13 mouse cellular contexts compared by ENCODE assay signal in genomic region chr9:91360151-91361032, GRCm38 (mm10). TPM values are rescaled to one million over a fixed set of nuclear protein-coding genes. Genes with fewer than 3 reads are reported as not detected.
DNase-seq lines count a peak whose midpoint lies in the region; ATAC-seq and TF ChIP-seq lines count a peak whose summit lies in the region.
"Had no signal": no experiment of that assay in that cellular context is flagged by ENCODE, and none has a peak within 500 bp of the region (broad histone marks: within the 10 kb centered on the region; RNA-seq: fewer than 3 reads in every experiment).

No protein-coding gene starts in this region.

- no peak for ATAC-seq in hindbrain, embryonic 11.5 days (ENCODE audit: low FRiP score)
- no peak for ATAC-seq in midbrain, postnatal 0 days (ENCODE audit: low FRiP score)
- ATAC-seq in granulocyte monocyte progenitor cell, adult 5-6 weeks (replicated peaks; ENCODE audit: poor library complexity, severe bottlenecking): no peak

- WGBS in hindbrain, embryonic 11.5 days: 3% methylated on average over 21 of the region's 21 CpGs
- 13% methylated on average over 21 of the region's 21 CpGs for WGBS in midbrain, postnatal 0 days

- DNase-seq in cerebellum, adult 9-11 months: peak; percentile 5
- DNase-seq in embryo, embryonic 9.5 days (ENCODE audit: extremely low spot score): peak; percentile 41
- peak; percentile 54 for DNase-seq in hindbrain, embryonic 11.5 days (ENCODE audit: low spot score)
- peak; percentile 51 for DNase-seq in midbrain, postnatal 0 days (ENCODE audit: low spot score)
- no peak for DNase-seq in left cerebral cortex, postnatal 4 days
- DNase-seq in left cerebral cortex, postnatal 14 days (ENCODE audit: low spot score in 2 of 2): no peak
- DNase-seq: gastrocnemius, postnatal 25 days; heart, postnatal 4 days; lung, adult 18-20 months; right cerebral cortex, postnatal 4 days had no signal

- peak overlapping the region; percentile 79 for H3K4me3 ChIP-seq in hindbrain, embryonic 11.5 days (ENCODE audit: low read depth, low read length)
- peak overlapping the region; percentile 49 for H3K4me3 ChIP-seq in midbrain, postnatal 0 days (ENCODE audit: low read depth, low read length)
- H3K4me3 ChIP-seq: kidney, embryonic 15.5 days had no signal

- intact Hi-C loops in left cerebral cortex, postnatal 4 days (cut with DNase I): no loop called here
- intact Hi-C loops in left cerebral cortex, postnatal 14 days (cut with DNase I): loop anchor here (5.0 kb wide), 1 partner anchor 47 kb away; no protein-coding TSS in a partner anchor

- H3K4me1 ChIP-seq in hindbrain, embryonic 11.5 days (replicated peaks; ENCODE audit: control insufficient read depth, insufficient read depth, low read length): no peaks in the 10 kb centered on the region; the same call in 1 of the 2 replicates
- H3K4me1 ChIP-seq in midbrain, postnatal 0 days (ENCODE audit: insufficient read depth, low read length): no peaks in the 10 kb centered on the region

- no peaks in the 10 kb centered on the region for H3K9me3 ChIP-seq in hindbrain, embryonic 11.5 days (ENCODE audit: control insufficient read depth, low read length)
- H3K9me3 ChIP-seq in midbrain, postnatal 0 days (ENCODE audit: low read length): no peaks in the 10 kb centered on the region
- H3K9me3 ChIP-seq: kidney, embryonic 15.5 days had no signal

- peaks cover 52% of the 10 kb centered on the region for H3K27me3 ChIP-seq in hindbrain, embryonic 11.5 days (ENCODE audit: control insufficient read depth, insufficient read depth, low read length)
- H3K27me3 ChIP-seq in midbrain, postnatal 0 days (ENCODE audit: insufficient read depth, low read length): peaks cover 43% of the 10 kb centered on the region

- no peak for TF ChIP-seq CTCF in midbrain, postnatal 0 days (IDR thresholded peaks at IDR 0.05)

- H3K36me3 ChIP-seq in hindbrain, embryonic 11.5 days (ENCODE audit: control insufficient read depth, insufficient read depth, low read length): no peaks in the 10 kb centered on the region
- H3K36me3 ChIP-seq in midbrain, postnatal 0 days (ENCODE audit: insufficient read depth, low read length): no peaks in the 10 kb centered on the region
- H3K36me3 ChIP-seq: kidney, embryonic 15.5 days had no signal

- 0 out of 2 replicates have a peak overlapping the region, but pooled peaks have one; percentile 85 for H3K27ac ChIP-seq in hindbrain, embryonic 11.5 days (ENCODE audit: low read depth, low read length)
- no peak overlapping the region; the same call in 1 of the 2 replicates for H3K27ac ChIP-seq in midbrain, postnatal 0 days (ENCODE audit: low read depth, low read length)
- H3K27ac ChIP-seq: kidney, embryonic 15.5 days; stomach, postnatal 0 days had no signal

- H3K9ac ChIP-seq in hindbrain, embryonic 11.5 days (ENCODE audit: low read depth, low read length): peak overlapping the region; percentile 96
- H3K9ac ChIP-seq in midbrain, postnatal 0 days (replicated peaks; ENCODE audit: low read length, poor library complexity, severe bottlenecking): no peak overlapping the region
- H3K9ac ChIP-seq: kidney, embryonic 15.5 days had no signal

- H3K4me2 ChIP-seq in hindbrain, embryonic 11.5 days (replicated peaks; ENCODE audit: low read depth, low read length): peak overlapping the region; percentile 44
- peak overlapping the region; percentile 46 for H3K4me2 ChIP-seq in midbrain, postnatal 0 days (ENCODE audit: low read depth, low read length, poor library complexity, severe bottlenecking)
- H3K4me2 ChIP-seq: kidney, embryonic 15.5 days had no signal

RNA-seq across cellular contexts. Expression of gene Zic4, which starts 1.8 kb away (rescaled TPM):
- 32.8 and 36.5 TPM in 2 replicates for polyA plus RNA-seq in hindbrain, embryonic 11.5 days (2014; fragmentation: Nextera tagmentation; extraction: Ambion mirVana)
- total RNA-seq in midbrain, postnatal 0 days (2014; rRNA removed): 54.7 and 73.4 TPM in 2 replicates
- 22.2 and 33.5 TPM in 2 replicates for polyA plus RNA-seq in midbrain, postnatal 0 days (2015; fragmentation: Nextera tagmentation; extraction: Ambion mirVana)
- total RNA-seq in left cerebral cortex, postnatal 4 days (2021): 1 to 10 TPM; 9.4 to 10.0 TPM
- total RNA-seq in left cerebral cortex, postnatal 14 days (2021): 1 to 10 TPM; 4.1 to 5.2 TPM
- total RNA-seq in granulocyte monocyte progenitor cell, adult 5-6 weeks (2014; fragmentation: Nextera tagmentation): not detected in 2 replicates
- total RNA-seq in granulocyte monocyte progenitor cell, adult 5-6 weeks (2017): not detected in 2 replicates
- total RNA-seq: gastrocnemius, postnatal 25 days; heart, postnatal 4 days had no signal
- polyA plus RNA-seq: kidney, embryonic 15.5 days; stomach, postnatal 0 days had no signal

RNA-seq across cellular contexts. Expression of gene Zic1, which starts 5.2 kb away (rescaled TPM):
- 18.2 and 23.8 TPM in 2 replicates for polyA plus RNA-seq in hindbrain, embryonic 11.5 days (2014; fragmentation: Nextera tagmentation; extraction: Ambion mirVana)
- total RNA-seq in midbrain, postnatal 0 days (2014; rRNA removed): 91.8 and 146 TPM in 2 replicates
- polyA plus RNA-seq in midbrain, postnatal 0 days (2015; fragmentation: Nextera tagmentation; extraction: Ambion mirVana): 4.1 and 8.2 TPM in 2 replicates
- 10 to 100 TPM; 21.4 to 28.8 TPM for total RNA-seq in left cerebral cortex, postnatal 4 days (2021)
- 10 to 100 TPM; 12.4 to 13.8 TPM for total RNA-seq in left cerebral cortex, postnatal 14 days (2021)
- not detected in 2 replicates for total RNA-seq in granulocyte monocyte progenitor cell, adult 5-6 weeks (2014; fragmentation: Nextera tagmentation)
- not detected in 2 replicates for total RNA-seq in granulocyte monocyte progenitor cell, adult 5-6 weeks (2017)
- total RNA-seq: heart, postnatal 4 days had no signal
- polyA plus RNA-seq: kidney, embryonic 15.5 days; stomach, postnatal 0 days had no signal

Comparison
In these comparisons a context has a peak if more than half of its experiments do, and no peak if none do; other contexts are left out.
1. DNase-seq: peak in cerebellum, adult 9-11 months (single experiment), embryo, embryonic 9.5 days (single experiment), hindbrain, embryonic 11.5 days (single experiment) and midbrain, postnatal 0 days (single experiment); none in left cerebral cortex, postnatal 4 days (single experiment) and left cerebral cortex, postnatal 14 days (0 of 2).
2. RNA of gene Zic4, which starts 1.8 kb away (total RNA-seq): 54.7 to 73.4 TPM in midbrain, postnatal 0 days, 9.4 to 10.0 TPM in left cerebral cortex, postnatal 4 days and 4.1 to 5.2 TPM in left cerebral cortex, postnatal 14 days; not detected in granulocyte monocyte progenitor cell, adult 5-6 weeks; every median in the first group is over 4 times any median in the second.
3. RNA of gene Zic1, which starts 5.2 kb away (total RNA-seq): 91.8 to 146 TPM in midbrain, postnatal 0 days, 21.4 to 28.8 TPM in left cerebral cortex, postnatal 4 days and 12.4 to 13.8 TPM in left cerebral cortex, postnatal 14 days; not detected in granulocyte monocyte progenitor cell, adult 5-6 weeks; every median in the first group is over 10 times any median in the second.